Mouse (Mus musculus) layer of hippocampus, adult 9-11 months (tissue): ENCODE measurements at regions not wholly inside any gene's neighbourhood (a gene's known extent, or its start where the extent isn't known, plus 50 kb on each side); places are given as distances from the start of the nearest gene placed in this dataset.
"Not testable (repeated sequence)": the region's sequence is repeated elsewhere in the genome, so short reads cannot be mapped to it uniquely, and the experiment has no call there.

ENCODE experiments used
- DNase-seq: peaks from one replicate; pipeline ENCODE4 v3.0.0; 2022

- DNase-seq, result no peak
Measured at GRCm38 (mm10) chr4:66691598-66692220, 135.7 kb upstream of the Tlr4 start.

GRCm38 (mm10) chr4:66693982-66694578 is 133.3 kb upstream of the Tlr4 start:
- no peak for DNase-seq

GRCm38 (mm10) chr4:66715821-66716760 is 111.3 kb upstream of the Tlr4 start:
- DNase-seq, result peak; percentile 52

- DNase-seq, result no peak
Measured at GRCm38 (mm10) chr4:66737407-66737806, 90.0 kb upstream of the Tlr4 start.

- not testable (repeated sequence) for DNase-seq
Measured at GRCm38 (mm10) chr4:66743421-66743820, 84.0 kb upstream of the Tlr4 start.

- peak; percentile 23 for DNase-seq
Measured at GRCm38 (mm10) chr4:66768762-66769161, 58.6 kb upstream of the Tlr4 start.
